Mouse (Mus musculus) heart, adult 2 months (tissue): Measurements from ENCODE around the gene Dzank1. TPM values are rescaled to one million over a fixed set of nuclear protein-coding genes. Genes with fewer than 3 reads are reported as not detected.

Source experiments
- DNase-seq, 2 experiments: peaks; one replicate each; pipeline ENCODE4 v3.0.0; 2021
- H3K27ac ChIP-seq: fragments of 200-600 bp; 2 replicates; pipeline ENCODE4 v1.8.1; 2022
- H3K27me3 ChIP-seq: fragments of 200-500 bp; 2 replicates; pipeline ENCODE4 v1.6.1; 2012; ENCODE audit warnings: mild to moderate bottlenecking, low read length, inconsistent platforms, mixed read lengths; ENCODE audit not compliant: control insufficient read depth, insufficient read depth
- H3K36me3 ChIP-seq: fragments of 200-500 bp; 2 replicates; pipeline ENCODE4 v1.6.1; 2012; ENCODE audit warnings: low read length, inconsistent platforms; ENCODE audit not compliant: control insufficient read depth, insufficient read depth
- H3K4me1 ChIP-seq: fragments of 200-500 bp; 2 replicates; pipeline ENCODE4 v1.6.1; 2011; ENCODE audit warnings: low read length; ENCODE audit not compliant: control insufficient read depth, insufficient read depth
- H3K4me3 ChIP-seq: fragments of 200-600 bp; 2 replicates; pipeline ENCODE4 v1.8.1; 2022
- H3K79me2 ChIP-seq: fragments of 200-500 bp; replicated peaks from 2 replicates; pipeline ENCODE4 v1.6.1; 2012; ENCODE audit warnings: mild to moderate bottlenecking, inconsistent platforms, low read length, moderate library complexity, mixed read lengths; ENCODE audit not compliant: control insufficient read depth, insufficient read depth
- H3K9ac ChIP-seq: fragments of 200-500 bp; 2 replicates; pipeline ENCODE4 v1.6.1; 2012; ENCODE audit warnings: low read depth, mild to moderate bottlenecking, control low read depth, inconsistent platforms, low read length, mixed read lengths
- CTCF ChIP-seq: fragments of 200-600 bp; IDR thresholded peaks from 2 replicates; pipeline ENCODE4 v1.8.1; 2022; ENCODE audit warnings: antibody characterized with exemption, mild to moderate bottlenecking, moderate library complexity
- EP300 ChIP-seq: fragments of 200-500 bp; IDR thresholded peaks from 2 replicates; pipeline ENCODE4 v1.6.1; 2011; ENCODE audit warnings: low read depth, low read length, control low read depth; ENCODE audit not compliant: insufficient read depth
- POLR2A ChIP-seq: fragments of 200-500 bp; IDR thresholded peaks from 2 replicates; pipeline ENCODE4 v1.6.1; 2011; ENCODE audit warnings: mild to moderate bottlenecking, low read depth, low read length, control low read depth; ENCODE audit not compliant: insufficient read depth
- WGBS: fragments of 180-500 bp; shearing (Covaris S2); methylation state at CpG from one replicate; pipeline ENCODE4 v1.1.7; 2018; 5-methylcytosine and 5-hydroxymethylcytosine counted together
- intact Hi-C: fragments of 180-260 bp; cut with DNase I; formaldehyde crosslinking; loops from one replicate; pipeline ENCODE4 v1.15.1; 2025
- polyA plus RNA-seq: library from polyadenylated mRNA; depleted of rRNA; stranded (reverse); fragments of >200 nt; gene quantifications from 2 replicates; pipeline ENCODE4 v1.2.3, GENCODE M21; 2012
- total RNA-seq, 2 experiments: library from RNA; stranded (reverse); gene quantifications; 2 replicates each; pipeline ENCODE4 v1.2.3; 2021

Gene Dzank1
- total and polyA plus RNA-seq, 3 experiments: 0.49 to 0.66 (median 0.63) TPM

DNA sequence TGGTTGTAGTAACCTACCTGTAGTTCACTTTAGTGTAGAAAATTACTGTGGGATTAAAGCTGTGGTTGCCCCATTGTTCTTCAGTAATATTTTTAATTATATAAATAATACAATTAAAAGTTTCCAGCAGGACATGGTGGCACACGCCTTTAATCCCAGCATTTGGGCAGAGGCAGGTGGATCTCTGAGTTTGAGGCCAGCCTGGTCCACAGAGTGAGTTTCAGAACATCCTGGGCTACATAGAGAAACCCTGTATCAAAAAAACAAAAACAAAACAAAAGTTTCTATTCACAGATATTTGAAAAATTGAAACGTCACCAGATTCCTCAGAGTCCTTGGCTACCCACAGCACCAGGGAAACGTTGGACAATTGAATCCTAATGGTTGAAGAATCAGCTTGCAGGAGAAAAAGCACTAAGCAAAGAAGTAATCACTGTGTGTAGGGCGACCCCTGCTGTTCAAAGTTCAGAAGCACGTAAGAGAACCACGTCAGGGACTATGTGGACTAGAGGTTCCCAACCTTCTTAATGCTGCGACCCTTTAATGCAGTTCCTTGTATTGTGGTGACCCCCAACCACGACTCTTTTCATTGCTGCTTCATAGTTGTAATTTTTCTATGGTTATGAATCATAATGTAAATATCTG is 74.7 kb downstream of the Dzank1 start:
- no peaks in the 10 kb centered on the region for H3K4me1 ChIP-seq
- no peaks in the 10 kb centered on the region for H3K79me2 ChIP-seq
- WGBS: 9% methylated on average over 8 of the region's 8 CpGs
- H3K4me3 ChIP-seq: no peak overlapping the region
- intact Hi-C loops: loop anchor here (2.0 to 10.0 kb wide), 7 partner anchors 104 to 1338 kb away; partner anchors contain the start of gene Bfsp1
- H3K27ac ChIP-seq: no peak overlapping the region
- no peak overlapping the region for H3K9ac ChIP-seq
- DNase-seq: peak; percentile 62 to 72
- H3K27me3 ChIP-seq: no peaks in the 10 kb centered on the region
- H3K36me3 ChIP-seq: no peaks in the 10 kb centered on the region
- TF ChIP-seq POLR2A (no peak), CTCF (peak; percentile 95), EP300 (0 out of 2 replicates have a peak, but pooled peaks have one; percentile 31)

GRCm38 (mm10) chr2:144450378-144450777 is 76.8 kb downstream of the Dzank1 start:
- TF ChIP-seq POLR2A: no peak
- no peak for TF ChIP-seq EP300
- no peak for TF ChIP-seq CTCF
- 55% methylated on average over 2 of the region's 2 CpGs for WGBS

GRCm38 (mm10) chr2:144446360-144446999 is 80.7 kb downstream of the Dzank1 start:
- WGBS: 69% methylated on average over 7 of the region's 7 CpGs
- H3K36me3 ChIP-seq: no peaks in the 10 kb centered on the region
- intact Hi-C loops: no loop called here
- DNase-seq: no peak
- H3K4me1 ChIP-seq: no peaks in the 10 kb centered on the region
- no peak overlapping the region for H3K9ac ChIP-seq
- H3K79me2 ChIP-seq: no peaks in the 10 kb centered on the region
- H3K27me3 ChIP-seq: no peaks in the 10 kb centered on the region
- no peak overlapping the region for H3K4me3 ChIP-seq
- TF ChIP-seq EP300: no peak
- TF ChIP-seq POLR2A: no peak
- TF ChIP-seq CTCF: no peak
- no peak overlapping the region for H3K27ac ChIP-seq

More at GRCm38 (mm10) chr2:144450378-144450777, 76.8 kb downstream of the Dzank1 start:
- no peak overlapping the region for H3K4me3 ChIP-seq
- no peak for DNase-seq
- H3K36me3 ChIP-seq: no peaks in the 10 kb centered on the region
- no peaks in the 10 kb centered on the region for H3K27me3 ChIP-seq
- H3K9ac ChIP-seq: no peak overlapping the region
- intact Hi-C loops: loop anchor here (5.0 to 10.0 kb wide), 5 partner anchors 143 to 1336 kb away; partner anchors contain the start of gene Bfsp1
- no peaks in the 10 kb centered on the region for H3K79me2 ChIP-seq
- H3K27ac ChIP-seq: no peak overlapping the region
- H3K4me1 ChIP-seq: no peaks in the 10 kb centered on the region

- Histone ChIP-seq H3K27me3 (no peaks in the 10 kb centered on the region), H3K79me2 (no peaks in the 10 kb centered on the region), H3K4me3 (no peak overlapping the region), H3K9ac (no peak overlapping the region), H3K4me1 (no peaks in the 10 kb centered on the region), H3K27ac (peak overlapping the region; percentile 7; the same call in 1 of the 2 replicates), H3K36me3 (no peaks in the 10 kb centered on the region)
- peak; percentile 37 to 61 for DNase-seq
- no peak for TF ChIP-seq POLR2A
- WGBS: 41% methylated on average over 11 of the region's 11 CpGs
- intact Hi-C loops: no loop called here
Measured at GRCm38 (mm10) chr2:144441386-144441915, 85.8 kb downstream of the Dzank1 start.

- WGBS: 53% methylated on average over 3 of the region's 3 CpGs
Measured at GRCm38 (mm10) chr2:144439191-144439700, 88.0 kb downstream of the Dzank1 start.

More at GRCm38 (mm10) chr2:144439191-144439700, 88.0 kb downstream of the Dzank1 start:
- Histone ChIP-seq H3K4me1 (no peaks in the 10 kb centered on the region), H3K9ac (no peak overlapping the region), H3K4me3 (no peak overlapping the region), H3K79me2 (no peaks in the 10 kb centered on the region), H3K27me3 (no peaks in the 10 kb centered on the region), H3K27ac (no peak overlapping the region), H3K36me3 (no peaks in the 10 kb centered on the region)
- intact Hi-C loops: no loop called here
- no peak for DNase-seq
- no peak for TF ChIP-seq POLR2A
- no peak for TF ChIP-seq EP300
- no peak for TF ChIP-seq CTCF
